Mouse (Mus musculus) olfactory bulb, adult 2 months (tissue): ENCODE data around the gene Atrn.

ENCODE experiments used
- CTCF ChIP-seq: fragments of 200-500 bp; IDR thresholded peaks from 2 replicates; pipeline ENCODE4 v1.5.1; 2012; ENCODE audit warnings: low read depth, mild to moderate bottlenecking, low read length, moderate library complexity; ENCODE audit not compliant: insufficient read depth
- POLR2A ChIP-seq: fragments of 200-500 bp; IDR thresholded peaks from 2 replicates; pipeline ENCODE4 v1.6.1; 2012; ENCODE audit warnings: mild to moderate bottlenecking, low read depth, low read length, moderate library complexity; ENCODE audit not compliant: insufficient read depth

DNA sequence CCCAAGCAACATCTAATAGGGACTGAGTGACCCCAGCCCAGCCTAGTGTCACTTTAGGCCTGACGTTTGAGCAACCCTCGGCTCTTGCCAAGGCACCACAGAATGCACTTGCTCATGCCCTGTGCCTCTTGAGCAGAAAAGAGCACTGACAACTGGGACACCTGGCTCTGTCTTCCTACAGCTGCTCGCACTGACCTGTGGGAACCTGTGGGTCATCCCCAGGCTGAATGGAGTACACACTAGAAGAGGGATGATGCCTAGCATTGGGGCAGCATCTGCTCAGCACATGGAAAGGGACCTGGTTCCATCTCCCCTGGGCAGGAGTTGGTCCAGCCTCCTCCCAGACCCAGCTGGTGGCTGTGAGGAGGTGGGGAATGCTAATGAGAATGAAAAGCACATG, 120.6 kb downstream of the Atrn start:
- TF ChIP-seq CTCF, result no peak
- no peak for TF ChIP-seq POLR2A
